Mouse (Mus musculus) stomach, embryonic 16.5 days (tissue): ENCODE measurements around the gene Hist1h3c. TPM values are rescaled to one million over a fixed set of nuclear protein-coding genes. Genes with fewer than 3 reads are reported as not detected.
"Not testable (repeated sequence)": the region's sequence is repeated elsewhere in the genome, so short reads cannot be mapped to it uniquely, and the experiment has no call there.

ENCODE experiments used
- ATAC-seq: fragments of 200-750 bp; cut with Nextera tagmentation; 2 replicates; pipeline ENCODE4 v1.8.0; 2017; ENCODE audit warnings: moderate number of reproducible peaks, moderate TSS enrichment; ENCODE audit not compliant: insufficient read depth, low FRiP score
- H3K27ac ChIP-seq: fragments of 300-500 bp; sonication (generic); 2 replicates; pipeline ENCODE4 v1.5.1; 2014; ENCODE audit warnings: low read length
- H3K27me3 ChIP-seq: fragments of 300-500 bp; sonication (generic); 2 replicates; pipeline ENCODE4 v1.6.1; 2014; ENCODE audit warnings: low read length, control low read depth, mixed read lengths; ENCODE audit not compliant: control insufficient read depth, insufficient read depth
- H3K36me3 ChIP-seq: fragments of 300-500 bp; sonication (generic); 2 replicates; pipeline ENCODE4 v1.6.1; 2014; ENCODE audit warnings: low read length; ENCODE audit not compliant: control insufficient read depth, insufficient read depth
- H3K4me1 ChIP-seq: fragments of 300-500 bp; sonication (generic); 2 replicates; pipeline ENCODE4 v1.6.1; 2014; ENCODE audit warnings: low read length, control low read depth, mixed read lengths; ENCODE audit not compliant: control insufficient read depth, insufficient read depth
- H3K4me2 ChIP-seq: fragments of 300-500 bp; sonication (generic); 2 replicates; pipeline ENCODE4 v1.6.1; 2014; ENCODE audit warnings: low read depth, low read length, mixed read lengths
- H3K4me3 ChIP-seq: fragments of 300-500 bp; sonication (generic); replicated peaks from 2 replicates; pipeline ENCODE4 v1.5.1; 2014; ENCODE audit warnings: mild to moderate bottlenecking, low read length
- H3K9ac ChIP-seq: fragments of 300-500 bp; sonication (generic); 2 replicates; pipeline ENCODE4 v1.6.1; 2014; ENCODE audit warnings: low read length
- H3K9me3 ChIP-seq: fragments of 300-500 bp; sonication (generic); replicated peaks from 2 replicates; pipeline ENCODE4 v1.6.1; 2016; ENCODE audit warnings: low read length, control low read depth; ENCODE audit not compliant: control insufficient read depth
- whole genome bisulfite sequencing: fragments of 180-500 bp; shearing (Covaris S2); extraction: QIAGEN DNeasy Blood & Tissue Kit; methylation state at CpG from one replicate; pipeline ENCODE4 v1.1.7; 2014; 5-methylcytosine and 5-hydroxymethylcytosine counted together
- polyA plus RNA-seq: library from polyadenylated mRNA; unstranded; fragments of >200 nt; fragmentation: Nextera tagmentation; extraction: Ambion mirVana; gene quantifications from 2 replicates; pipeline ENCODE4 v1.2.1, GENCODE M21; 2015

Gene Hist1h3c
- 3.1 and 3.7 TPM in 2 replicates for polyA plus RNA-seq

- ATAC-seq: peak; percentile 72
- H3K9ac ChIP-seq: peak within 1 kb of the TSS; percentile 73
- no peaks in the 10 kb centered on the region for H3K36me3 ChIP-seq
- peaks cover 24% of the 10 kb centered on the region for H3K4me1 ChIP-seq
- peak within 1 kb of the TSS; percentile 99 for H3K27ac ChIP-seq
- peak within 1 kb of the TSS; percentile 59 for H3K4me2 ChIP-seq
- no peaks in the 10 kb centered on the region for H3K9me3 ChIP-seq
- H3K4me3 ChIP-seq: peak within 1 kb of the TSS; percentile 49
- under 1% methylated on average over 28 of the region's 28 CpGs for WGBS
- no peaks in the 10 kb centered on the region for H3K27me3 ChIP-seq
Observed at GRCm38 (mm10) chr13:23745381-23746161, at the start of gene Hist1h3c. TSS of gene Hist1h3c (minus strand) at chr13:23745602.

- 42% methylated on average over 2 of the region's 2 CpGs for WGBS
- no peak overlapping the region for H3K9ac ChIP-seq
Observed at GRCm38 (mm10) chr13:23792520-23792919, 47.1 kb upstream of the Hist1h3c start.

GRCm38 (mm10) chr13:23779025-23779424, 33.6 kb upstream of the Hist1h3c start:
- H3K36me3 ChIP-seq: no peaks in the 10 kb centered on the region
- no peaks in the 10 kb centered on the region for H3K4me1 ChIP-seq
- H3K9ac ChIP-seq: no peak overlapping the region
- H3K9me3 ChIP-seq: no peaks in the 10 kb centered on the region
- WGBS: 68% methylated on average over 4 of the region's 4 CpGs
- H3K27me3 ChIP-seq: no peaks in the 10 kb centered on the region
- no peak overlapping the region for H3K27ac ChIP-seq
- no peak overlapping the region for H3K4me3 ChIP-seq
- ATAC-seq: no peak
- no peak overlapping the region for H3K4me2 ChIP-seq

More at GRCm38 (mm10) chr13:23792520-23792919, 47.1 kb upstream of the Hist1h3c start:
- Histone ChIP-seq H3K9me3 (no peaks in the 10 kb centered on the region), H3K4me3 (no peak overlapping the region), H3K4me2 (no peak overlapping the region), H3K4me1 (no peaks in the 10 kb centered on the region), H3K27ac (no peak overlapping the region), H3K36me3 (no peaks in the 10 kb centered on the region), H3K27me3 (no peaks in the 10 kb centered on the region)
- ATAC-seq: no peak

GRCm38 (mm10) chr13:23778339-23778738, 32.9 kb upstream of the Hist1h3c start:
- WGBS: 91% methylated on average over 7 of the region's 7 CpGs
- H3K9ac ChIP-seq: no peak overlapping the region
- no peaks in the 10 kb centered on the region for H3K36me3 ChIP-seq
- H3K4me3 ChIP-seq: no peak overlapping the region
- H3K4me2 ChIP-seq: no peak overlapping the region
- H3K27me3 ChIP-seq: no peaks in the 10 kb centered on the region
- no peaks in the 10 kb centered on the region for H3K4me1 ChIP-seq
- ATAC-seq: no peak
- no peak overlapping the region for H3K27ac ChIP-seq
- H3K9me3 ChIP-seq: no peaks in the 10 kb centered on the region

- Histone ChIP-seq H3K4me2 (peak overlapping the region; percentile 43), H3K27me3 (no peaks in the 10 kb centered on the region), H3K36me3 (no peaks in the 10 kb centered on the region), H3K27ac (no peak overlapping the region), H3K9ac (no peak overlapping the region), H3K4me1 (no peaks in the 10 kb centered on the region), H3K9me3 (no peaks in the 10 kb centered on the region), H3K4me3 (peak overlapping the region; percentile 8)
- 21% methylated on average over 21 of the region's 21 CpGs for WGBS
- peak; percentile 88 for ATAC-seq
Observed at GRCm38 (mm10) chr13:23772561-23773313, 27.3 kb upstream of the Hist1h3c start.

- ATAC-seq, H3K9me3 ChIP-seq, H3K27ac ChIP-seq, H3K9ac ChIP-seq, H3K36me3 ChIP-seq, H3K4me2 ChIP-seq, H3K4me3 ChIP-seq, H3K4me1 ChIP-seq, H3K27me3 ChIP-seq: not testable (repeated sequence)
- 77% methylated on average over 2 of the region's 2 CpGs for WGBS
Observed at GRCm38 (mm10) chr13:23769613-23770012, 24.2 kb upstream of the Hist1h3c start, which contains the start of gene Trim38. TSS of gene Trim38 (plus strand) at chr13:23769913.

- no peak for ATAC-seq
- 49% methylated on average over 5 of the region's 5 CpGs for WGBS
Observed at GRCm38 (mm10) chr13:23768834-23769397, 23.5 kb upstream of the Hist1h3c start.

GRCm38 (mm10) chr13:23766772-23767171, 21.4 kb upstream of the Hist1h3c start:
- no peaks in the 10 kb centered on the region for H3K9me3 ChIP-seq
- no peak overlapping the region for H3K9ac ChIP-seq
- no peak for ATAC-seq
- no peak overlapping the region for H3K4me3 ChIP-seq
- no peak overlapping the region for H3K4me2 ChIP-seq
- H3K4me1 ChIP-seq: peaks cover 13% of the 10 kb centered on the region
- no peak overlapping the region for H3K27ac ChIP-seq
- no peaks in the 10 kb centered on the region for H3K27me3 ChIP-seq
- no peaks in the 10 kb centered on the region for H3K36me3 ChIP-seq

More at GRCm38 (mm10) chr13:23768834-23769397, 23.5 kb upstream of the Hist1h3c start:
- Histone ChIP-seq H3K27me3 (no peaks in the 10 kb centered on the region), H3K9ac (no peak overlapping the region), H3K27ac (no peak overlapping the region), H3K36me3 (no peaks in the 10 kb centered on the region), H3K4me3 (no peak overlapping the region), H3K9me3 (no peaks in the 10 kb centered on the region), H3K4me2 (no peak overlapping the region), H3K4me1 (peaks cover 6% of the 10 kb centered on the region)

- peaks cover 13% of the 10 kb centered on the region for H3K4me1 ChIP-seq
- no peaks in the 10 kb centered on the region for H3K36me3 ChIP-seq
- H3K9me3 ChIP-seq: no peaks in the 10 kb centered on the region
- no peak overlapping the region for H3K4me2 ChIP-seq
- H3K27ac ChIP-seq: no peak overlapping the region
- H3K4me3 ChIP-seq: no peak overlapping the region
- H3K9ac ChIP-seq: no peak overlapping the region
- no peaks in the 10 kb centered on the region for H3K27me3 ChIP-seq
- no peak for ATAC-seq
- 58% methylated on average over 1 of the region's 1 CpGs for WGBS
Observed at GRCm38 (mm10) chr13:23765172-23765513, 19.7 kb upstream of the Hist1h3c start.
